Mouse (Mus musculus) embryonic facial prominence, embryonic 12.5 days (tissue): ENCODE data around the gene Tbce. TPM values are rescaled to one million over a fixed set of nuclear protein-coding genes. Genes with fewer than 3 reads are reported as not detected.

ENCODE experiments used
- ATAC-seq: fragments of 200-750 bp; cut with Nextera tagmentation; 2 replicates; pipeline ENCODE4 v1.8.0; 2017; ENCODE audit not compliant: insufficient number of reproducible peaks, insufficient read depth, low FRiP score, low TSS enrichment
- H3K27ac ChIP-seq: fragments of 300-500 bp; sonication (generic); 2 replicates; pipeline ENCODE4 v1.5.1; 2016; ENCODE audit warnings: mild to moderate bottlenecking
- H3K27me3 ChIP-seq: fragments of 300-500 bp; sonication (generic); 2 replicates; pipeline ENCODE4 v1.6.1; 2016; ENCODE audit warnings: mild to moderate bottlenecking, moderate library complexity
- H3K36me3 ChIP-seq: fragments of 300-500 bp; sonication (generic); 2 replicates; pipeline ENCODE4 v1.6.1; 2016; ENCODE audit warnings: mild to moderate bottlenecking
- H3K4me1 ChIP-seq: fragments of 300-500 bp; sonication (generic); 2 replicates; pipeline ENCODE4 v1.6.1; 2016
- H3K4me2 ChIP-seq: fragments of 300-500 bp; sonication (generic); replicated peaks from 2 replicates; pipeline ENCODE4 v1.6.1; 2016; ENCODE audit warnings: mild to moderate bottlenecking, moderate library complexity
- H3K4me3 ChIP-seq: fragments of 300-500 bp; sonication (generic); 2 replicates; pipeline ENCODE4 v1.5.1; 2016; ENCODE audit warnings: mild to moderate bottlenecking
- H3K9ac ChIP-seq: fragments of 300-500 bp; sonication (generic); 2 replicates; pipeline ENCODE4 v1.6.1; 2016; ENCODE audit warnings: mild to moderate bottlenecking, moderate library complexity
- H3K9me3 ChIP-seq: fragments of 300-500 bp; sonication (generic); 2 replicates; pipeline ENCODE4 v1.6.1; 2016; ENCODE audit warnings: mild to moderate bottlenecking, moderate library complexity
- WGBS: fragments of 180-500 bp; shearing (Covaris S2); methylation state at CpG from one replicate; pipeline ENCODE4 v1.1.7; 2016; 5-methylcytosine and 5-hydroxymethylcytosine counted together
- polyA plus RNA-seq: library from polyadenylated mRNA; unstranded; fragments of >200 nt; fragmentation: Nextera tagmentation; extraction: Ambion mirVana; gene quantifications from 2 replicates; pipeline ENCODE4 v1.2.1, GENCODE M21; 2016

The Tbce gene
- polyA plus RNA-seq, result 61.3 and 66.6 TPM in 2 replicates

DNA sequence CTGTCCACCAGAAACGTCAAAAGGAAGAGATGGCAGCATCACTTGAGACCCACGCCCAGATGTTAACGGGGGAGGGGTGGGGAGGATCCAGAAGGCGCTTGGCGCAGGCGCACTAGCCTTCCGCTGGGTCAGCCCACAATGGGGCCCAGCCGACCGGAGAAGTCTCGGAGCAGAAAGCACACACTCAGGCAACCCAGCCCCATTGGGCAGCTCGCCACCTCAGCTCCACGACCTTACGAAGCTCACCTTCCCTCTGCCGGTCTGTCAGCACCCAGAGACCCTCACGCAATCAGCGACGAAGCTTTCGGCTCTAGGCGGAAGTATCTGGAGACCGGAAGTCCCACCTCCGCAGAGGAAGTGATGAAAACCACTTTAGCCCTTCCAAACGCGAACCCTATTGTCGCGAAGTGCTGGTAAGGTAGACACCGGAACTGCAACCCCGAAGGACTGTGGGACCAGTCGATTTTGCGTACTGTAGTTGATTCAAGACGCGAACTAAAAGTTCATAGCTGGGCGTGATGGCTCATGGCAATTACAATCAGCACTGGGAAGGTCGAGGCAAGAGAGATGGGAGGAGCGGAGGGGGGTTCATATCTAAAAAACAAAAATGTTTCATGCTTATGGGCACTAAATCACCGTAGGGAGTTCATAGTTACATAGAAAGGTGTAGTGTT lies at the start of gene Tbce:
Gene Tbce (minus strand): TSS at position 347 of the 674 bp plus-strand sequence.
- H3K4me1 ChIP-seq, result peaks cover 14% of the 10 kb centered on the region
- WGBS, result 1% methylated on average over 35 of the region's 35 CpGs
- no peaks in the 10 kb centered on the region for H3K9me3 ChIP-seq
- H3K36me3 ChIP-seq, result no peaks in the 10 kb centered on the region
- peak within 1 kb of the TSS; percentile 83 for H3K4me2 ChIP-seq
- H3K27me3 ChIP-seq, result no peaks in the 10 kb centered on the region
- H3K4me3 ChIP-seq, result peak within 1 kb of the TSS; percentile 57
- H3K27ac ChIP-seq, result peak within 1 kb of the TSS; percentile 96
- H3K9ac ChIP-seq, result peak within 1 kb of the TSS; percentile 79
- peak; percentile 97 for ATAC-seq

DNA sequence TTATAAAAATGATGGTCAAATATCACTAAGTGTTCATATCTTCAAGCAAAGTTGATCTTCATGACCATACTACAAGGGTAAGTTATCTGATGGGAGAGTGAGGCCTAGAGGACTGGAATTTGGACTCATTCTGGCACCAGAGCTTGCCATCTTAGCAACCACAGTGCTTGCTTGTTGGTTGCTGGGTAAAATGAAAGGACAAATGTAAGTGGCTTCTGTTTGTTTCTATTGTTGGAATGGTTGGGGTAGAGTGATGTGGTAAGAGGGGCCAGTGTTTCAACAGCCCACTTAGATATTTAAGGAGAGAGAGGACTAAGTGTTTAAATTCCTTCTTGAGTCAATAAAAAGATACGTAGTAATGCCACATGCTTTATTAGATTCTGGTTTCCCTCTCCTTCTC lies 49.2 kb upstream of the Tbce start:
- no peak overlapping the region for H3K27ac ChIP-seq
- no peak overlapping the region for H3K9ac ChIP-seq
- 92% methylated on average over 1 of the region's 1 CpGs for WGBS
- no peak overlapping the region for H3K4me2 ChIP-seq
- H3K4me3 ChIP-seq, result no peak overlapping the region
- no peaks in the 10 kb centered on the region for H3K4me1 ChIP-seq
- H3K9me3 ChIP-seq, result no peaks in the 10 kb centered on the region
- no peaks in the 10 kb centered on the region for H3K27me3 ChIP-seq
- H3K36me3 ChIP-seq, result no peaks in the 10 kb centered on the region; the same call in 1 of the 2 replicates
- ATAC-seq, result no peak

DNA sequence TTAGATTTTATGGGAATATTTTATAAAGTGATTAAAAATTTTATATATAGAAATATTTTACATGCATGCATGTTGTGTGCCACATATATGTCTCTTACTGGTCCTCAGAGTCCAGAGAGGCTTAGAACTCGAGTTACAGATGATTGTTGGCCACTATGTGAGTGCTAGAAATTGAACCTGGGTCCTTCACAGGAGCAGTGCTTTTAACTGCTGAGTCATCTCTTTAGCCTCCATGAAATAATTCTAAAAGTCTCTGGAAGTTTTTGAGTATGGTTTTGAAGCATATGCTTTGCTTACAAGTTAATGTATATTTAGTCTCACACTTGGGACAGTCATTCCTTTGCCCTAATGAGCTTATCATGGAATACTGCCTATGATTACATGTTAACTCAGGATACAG lies 35.9 kb upstream of the Tbce start:
- Histone ChIP-seq H3K4me1 (no peaks in the 10 kb centered on the region), H3K36me3 (no peaks in the 10 kb centered on the region), H3K27me3 (no peaks in the 10 kb centered on the region), H3K9ac (no peak overlapping the region), H3K9me3 (no peaks in the 10 kb centered on the region), H3K4me2 (no peak overlapping the region), H3K4me3 (no peak overlapping the region), H3K27ac (no peak overlapping the region)
- ATAC-seq, result no peak
- 77% methylated on average over 1 of the region's 1 CpGs for WGBS

DNA sequence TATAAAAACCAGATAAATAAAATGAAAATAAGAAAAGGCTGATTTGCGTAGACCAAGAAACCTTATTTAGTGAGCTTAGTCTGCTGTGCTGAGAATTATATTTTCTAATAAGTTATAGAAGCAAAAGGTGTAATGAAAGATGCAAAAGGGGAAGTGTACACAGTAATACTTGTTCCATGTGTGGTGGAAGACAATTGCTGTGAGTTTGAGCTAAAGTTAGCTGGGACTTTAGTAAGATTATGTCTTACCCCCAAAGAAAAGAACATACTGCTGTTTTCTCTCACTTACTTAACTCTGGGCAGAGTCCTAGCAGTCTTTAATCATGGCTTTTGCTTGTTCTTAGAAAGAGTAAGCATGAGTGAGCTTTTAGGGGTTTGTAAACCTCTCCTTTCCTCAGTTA lies 34.9 kb upstream of the Tbce start:
- Histone ChIP-seq H3K9ac (no peak overlapping the region), H3K9me3 (no peaks in the 10 kb centered on the region), H3K27me3 (no peaks in the 10 kb centered on the region), H3K36me3 (no peaks in the 10 kb centered on the region), H3K4me3 (no peak overlapping the region), H3K27ac (no peak overlapping the region), H3K4me2 (no peak overlapping the region), H3K4me1 (no peaks in the 10 kb centered on the region)
- WGBS, result 95% methylated on average over 1 of the region's 1 CpGs
- no peak for ATAC-seq

- Histone ChIP-seq H3K27me3 (no peaks in the 10 kb centered on the region), H3K36me3 (0 out of 2 replicates have a peak, but pooled peaks cover 4% of the 10 kb centered on the region), H3K27ac (no peak overlapping the region), H3K4me1 (peaks cover 2% of the 10 kb centered on the region; the same call in 1 of the 2 replicates), H3K9me3 (no peaks in the 10 kb centered on the region), H3K4me3 (no peak overlapping the region), H3K4me2 (no peak overlapping the region), H3K9ac (no peak overlapping the region)
- no peak for ATAC-seq
- 97% methylated on average over 1 of the region's 1 CpGs for WGBS
Observed at GRCm38 (mm10) chr13:14069291-14069690, 29.9 kb upstream of the Tbce start.

- H3K27me3 ChIP-seq, result no peaks in the 10 kb centered on the region
- H3K4me3 ChIP-seq, result no peak overlapping the region
- H3K4me1 ChIP-seq, result peaks cover 2% of the 10 kb centered on the region; the same call in 1 of the 2 replicates
- H3K36me3 ChIP-seq, result 0 out of 2 replicates have a peak, but pooled peaks cover 4% of the 10 kb centered on the region
- no peaks in the 10 kb centered on the region for H3K9me3 ChIP-seq
- H3K27ac ChIP-seq, result no peak overlapping the region
- H3K4me2 ChIP-seq, result no peak overlapping the region
- ATAC-seq, result no peak
- no peak overlapping the region for H3K9ac ChIP-seq
Observed at GRCm38 (mm10) chr13:14068035-14068434, 28.6 kb upstream of the Tbce start.

DNA sequence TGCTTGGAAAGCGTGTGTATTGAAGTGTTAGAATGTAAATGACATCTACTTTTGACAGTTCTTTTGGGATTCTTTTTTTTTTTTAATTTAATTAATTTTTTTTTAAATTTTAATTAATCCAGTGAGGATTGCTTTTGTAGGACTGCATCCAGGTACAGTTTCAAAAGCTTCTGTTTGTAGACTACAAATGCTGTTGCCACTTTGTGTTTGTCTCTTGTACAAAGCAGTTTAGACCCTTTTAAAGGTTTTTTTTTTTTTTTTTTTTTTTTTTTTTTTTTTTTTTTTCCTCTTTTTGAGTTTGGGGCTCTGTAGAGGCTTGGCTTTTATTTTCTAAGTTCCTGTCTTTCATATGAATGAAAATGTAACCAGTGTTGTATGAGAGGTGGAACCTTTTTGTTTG lies 26.3 kb upstream of the Tbce start:
- H3K4me1 ChIP-seq, result peaks cover 6% of the 10 kb centered on the region
- WGBS, result 85% methylated on average over 1 of the region's 1 CpGs
- 0 out of 2 replicates have a peak, but pooled peaks cover 4% of the 10 kb centered on the region for H3K36me3 ChIP-seq
- H3K4me2 ChIP-seq, result no peak overlapping the region
- no peak overlapping the region for H3K4me3 ChIP-seq
- no peak for ATAC-seq
- no peaks in the 10 kb centered on the region for H3K27me3 ChIP-seq
- no peaks in the 10 kb centered on the region for H3K9me3 ChIP-seq
- H3K27ac ChIP-seq, result no peak overlapping the region
- H3K9ac ChIP-seq, result no peak overlapping the region

- Histone ChIP-seq H3K36me3 (0 out of 2 replicates have a peak, but pooled peaks cover 4% of the 10 kb centered on the region), H3K4me3 (peak overlapping the region; percentile 87), H3K4me2 (peak overlapping the region; percentile 80), H3K9ac (peak overlapping the region; percentile 92), H3K27me3 (no peaks in the 10 kb centered on the region), H3K9me3 (no peaks in the 10 kb centered on the region), H3K4me1 (peaks cover 6% of the 10 kb centered on the region), H3K27ac (no peak overlapping the region; the same call in 1 of the 2 replicates)
- no peak for ATAC-seq
- WGBS, result 14% methylated on average over 9 of the region's 9 CpGs
Observed at GRCm38 (mm10) chr13:14065028-14065380, 25.6 kb upstream of the Tbce start.

- no peak; the same call in 1 of the 2 replicates for ATAC-seq
- H3K27ac ChIP-seq, result peak overlapping the region; percentile 97
- no peaks in the 10 kb centered on the region for H3K27me3 ChIP-seq
- peak overlapping the region; percentile 92 for H3K9ac ChIP-seq
- peak overlapping the region; percentile 80 for H3K4me2 ChIP-seq
- 0 out of 2 replicates have a peak, but pooled peaks cover 4% of the 10 kb centered on the region for H3K36me3 ChIP-seq
- WGBS, result under 1% methylated on average over 64 of the region's 65 CpGs
- H3K4me1 ChIP-seq, result peaks cover 6% of the 10 kb centered on the region
- no peaks in the 10 kb centered on the region for H3K9me3 ChIP-seq
- peak overlapping the region; percentile 87 for H3K4me3 ChIP-seq
Observed at GRCm38 (mm10) chr13:14064341-14065027, 25.0 kb upstream of the Tbce start.

GRCm38 (mm10) chr13:14063942-14064271 lies 24.5 kb upstream of the Tbce start:
- peak; percentile 24 for ATAC-seq
- 0% methylated on average over 19 of the region's 31 CpGs for whole genome bisulfite sequencing

DNA sequence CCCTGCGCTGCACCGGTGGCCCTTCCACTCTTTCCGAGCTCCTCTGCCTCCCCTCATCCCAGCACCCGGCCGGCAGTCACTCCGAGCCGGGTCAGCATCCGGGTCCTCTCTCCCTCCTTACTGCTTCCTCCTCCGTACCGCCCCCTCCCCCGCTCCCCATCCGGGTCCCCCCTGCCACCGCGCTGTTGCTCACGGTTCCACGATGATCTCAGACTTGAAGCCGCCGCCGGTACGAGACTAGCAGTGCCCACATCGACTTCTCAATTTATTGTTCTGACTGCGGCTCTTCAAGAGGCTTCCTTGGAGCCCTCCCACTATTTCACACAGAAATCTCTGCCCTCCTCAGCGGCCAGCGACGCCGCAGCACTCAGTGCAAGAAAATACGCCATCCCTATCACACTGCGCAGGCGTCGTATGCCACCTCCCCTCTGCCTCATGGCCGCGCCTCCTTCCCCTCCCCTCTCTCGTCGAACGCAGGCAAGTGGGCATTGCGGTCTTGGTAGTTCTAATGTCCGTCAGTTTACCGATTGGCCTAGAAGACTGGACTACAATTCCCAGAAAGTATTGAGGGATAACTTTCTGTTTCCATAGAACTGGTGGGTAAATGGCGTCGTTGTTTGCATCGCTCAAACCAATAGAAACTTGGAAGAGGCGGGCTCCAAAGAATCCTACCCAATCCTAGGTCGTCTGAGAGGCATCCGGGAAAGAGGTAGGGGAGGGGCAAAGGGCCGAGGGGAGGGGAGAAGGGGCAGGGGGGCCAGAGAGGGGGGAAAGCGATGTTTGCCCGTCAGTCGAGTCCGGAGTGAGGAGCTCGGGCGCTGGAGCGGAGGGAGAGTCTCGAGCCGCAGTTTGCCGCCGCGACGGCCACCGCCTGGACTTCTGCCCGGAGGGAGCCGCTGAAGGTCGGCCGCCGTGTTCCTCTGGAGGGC lies 23.8 kb upstream of the Tbce start, which contains the start of the genes Arid4b and Ggps1:
Gene Arid4b (plus strand): TSS at position 220 of the 929 bp plus-strand sequence.
Gene Ggps1 (minus strand): TSS at position 476 of the 929 bp plus-strand sequence.
- Histone ChIP-seq H3K4me3 (peak within 1 kb of the TSS; percentile 87), H3K4me1 (peaks cover 6% of the 10 kb centered on the region), H3K4me2 (peak within 1 kb of the TSS; percentile 80), H3K27me3 (no peaks in the 10 kb centered on the region), H3K9me3 (no peaks in the 10 kb centered on the region), H3K27ac (peak within 1 kb of the TSS; percentile 97), H3K36me3 (peaks cover 6% of the 10 kb centered on the region; the same call in 1 of the 2 replicates), H3K9ac (peak within 1 kb of the TSS; percentile 92)
- ATAC-seq, result peak; percentile 98
- WGBS, result under 1% methylated on average over 64 of the region's 64 CpGs

More at GRCm38 (mm10) chr13:14063942-14064271, 24.5 kb upstream of the Tbce start:
- Histone ChIP-seq H3K9me3 (no peaks in the 10 kb centered on the region), H3K4me2 (peak overlapping the region; percentile 80), H3K9ac (peak overlapping the region; percentile 92), H3K4me1 (peaks cover 6% of the 10 kb centered on the region), H3K27ac (peak overlapping the region; percentile 97), H3K4me3 (peak overlapping the region; percentile 87), H3K36me3 (peaks cover 4% of the 10 kb centered on the region; the same call in 1 of the 2 replicates), H3K27me3 (no peaks in the 10 kb centered on the region)
